Mouse (Mus musculus) MN1 (cell line): ENCODE data around the gene Pet100.

Experiments
- DNase-seq: peaks from one replicate; pipeline ENCODE4 v3.0.0-alpha.2; 2016; ENCODE audit warnings: low spot score

The Pet100 gene

GRCm38 (mm10) chr8:3625445-3625844 is 4.1 kb downstream of the Pet100 start, which contains the start of gene Pcp2:
Gene Pcp2 (minus strand): TSS chr8:3625545.
- no peak for DNase-seq

GRCm38 (mm10) chr8:3626971-3627370 is 5.6 kb downstream of the Pet100 start:
- DNase-seq: no peak

- no peak for DNase-seq
These were observed 6.7 kb downstream of the Pet100 start for GRCm38 (mm10) chr8:3628014-3628413.

GRCm38 (mm10) chr8:3630647-3631477 is 9.5 kb downstream of the Pet100 start, which contains the start of gene Stxbp2:
Gene Stxbp2 (plus strand): TSS chr8:3630955.
- peak; percentile 75 for DNase-seq

GRCm38 (mm10) chr8:3631478-3631875 is 10.1 kb downstream of the Pet100 start:
- no peak for DNase-seq

- DNase-seq: no peak
These were observed 24.5 kb downstream of the Pet100 start for GRCm38 (mm10) chr8:3645804-3646203.

- DNase-seq: no peak
These were observed 25.6 kb downstream of the Pet100 start for GRCm38 (mm10) chr8:3646824-3647531.

GRCm38 (mm10) chr8:3647561-3647960 is 26.2 kb downstream of the Pet100 start:
- DNase-seq: no peak

GRCm38 (mm10) chr8:3648268-3648667 is 26.9 kb downstream of the Pet100 start:
- DNase-seq: no peak

- DNase-seq: no peak
These were observed 27.6 kb downstream of the Pet100 start for GRCm38 (mm10) chr8:3648990-3649389.

GRCm38 (mm10) chr8:3652845-3653244 is 31.5 kb downstream of the Pet100 start:
- DNase-seq: no peak

- no peak for DNase-seq
These were observed 33.6 kb downstream of the Pet100 start for GRCm38 (mm10) chr8:3654726-3655508.

- DNase-seq: no peak
These were observed 34.2 kb downstream of the Pet100 start, which contains the start of gene Retn for GRCm38 (mm10) chr8:3655526-3655925. Gene Retn (plus strand): TSS chr8:3655770.

GRCm38 (mm10) chr8:3656725-3657381 is 35.5 kb downstream of the Pet100 start:
- peak; percentile 39 for DNase-seq

- no peak for DNase-seq
These were observed 39.5 kb downstream of the Pet100 start for GRCm38 (mm10) chr8:3660889-3661288.

GRCm38 (mm10) chr8:3664405-3664804 is 43.1 kb downstream of the Pet100 start:
- DNase-seq: no peak

GRCm38 (mm10) chr8:3665507-3665906 is 44.2 kb downstream of the Pet100 start, which contains the start of gene Mcemp1:
Gene Mcemp1 (plus strand): TSS chr8:3665754.
- no peak for DNase-seq

- no peak for DNase-seq
These were observed 49.0 kb downstream of the Pet100 start for GRCm38 (mm10) chr8:3670388-3670787.

GRCm38 (mm10) chr8:3671980-3672491 is 50.7 kb downstream of the Pet100 start, which contains the start of gene Fcor:
Gene Fcor (minus strand): TSS chr8:3672362.
- peak; percentile 92 for DNase-seq

- peak; percentile 54 for DNase-seq
These were observed 53.3 kb downstream of the Pet100 start for GRCm38 (mm10) chr8:3674671-3675070.
